Mouse (Mus musculus) common myeloid progenitor, adult 5-6 weeks (primary cell): ENCODE measurements at regions not wholly inside any gene's neighbourhood (a gene's known extent, or its start where the extent isn't known, plus 50 kb on each side); places are given as distances from the start of the nearest gene placed in this dataset.

Experiments
- ATAC-seq: replicated peaks from 2 replicates; pipeline ENCODE4 v1.8.0; 2016; ENCODE audit warnings: low read depth, mild to moderate bottlenecking, moderate TSS enrichment, inconsistent platforms; ENCODE audit not compliant: poor library complexity, severe bottlenecking

DNA sequence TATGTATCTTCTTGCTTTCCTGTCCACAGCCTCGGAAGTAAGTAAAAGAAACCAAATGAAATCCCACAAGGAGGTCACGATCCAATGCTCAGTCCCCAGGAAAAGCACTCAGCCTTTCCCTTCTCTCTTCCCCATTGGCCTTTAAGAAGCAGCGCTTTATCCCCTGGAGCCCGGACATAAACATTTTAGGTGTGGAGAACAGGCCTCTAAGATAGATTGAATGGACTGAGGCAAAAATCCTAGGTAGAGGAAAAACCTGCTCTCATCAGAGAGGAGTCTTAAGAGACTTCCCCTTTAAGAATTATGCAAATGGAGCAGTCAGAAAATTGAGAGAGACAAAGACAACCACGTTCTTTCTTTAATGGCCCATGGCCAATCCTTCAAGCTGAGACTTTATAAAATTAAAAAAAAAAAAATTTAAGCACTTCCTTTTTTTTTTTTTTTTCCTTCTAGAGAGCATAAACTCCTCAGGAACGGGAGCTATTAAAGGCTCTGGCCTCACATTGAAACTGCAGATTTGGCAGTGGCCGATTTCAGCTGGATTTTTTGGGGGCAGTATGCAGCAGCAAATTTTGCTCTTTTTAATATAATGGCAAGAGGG lies 1020.5 kb downstream of the 9330182O14Rik start:
- peak; percentile 64 for ATAC-seq

DNA sequence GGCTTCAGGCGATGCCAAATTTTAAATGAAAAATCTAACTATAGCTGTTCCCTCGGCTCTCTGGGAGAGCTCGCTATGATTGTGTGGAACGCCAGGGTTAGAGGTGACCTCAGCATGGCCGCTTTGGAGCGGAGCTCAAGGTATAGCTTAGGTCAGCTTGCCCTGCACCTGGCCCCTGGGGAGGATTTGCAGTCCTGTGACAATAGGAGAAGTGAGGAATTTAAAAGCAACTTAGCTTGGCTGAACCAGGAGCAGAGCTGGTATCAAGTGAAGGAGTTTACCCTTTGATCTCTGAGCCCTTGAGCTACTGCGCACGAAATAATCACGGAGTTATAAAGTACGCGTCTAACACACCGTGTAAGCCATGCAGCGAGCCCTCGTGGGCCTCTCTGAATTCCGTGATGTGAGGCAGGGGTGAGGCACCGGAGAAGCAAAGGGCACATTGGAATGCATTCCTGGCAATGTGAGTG lies 1021.0 kb downstream of the 9330182O14Rik start:
- ATAC-seq: peak; percentile 60

DNA sequence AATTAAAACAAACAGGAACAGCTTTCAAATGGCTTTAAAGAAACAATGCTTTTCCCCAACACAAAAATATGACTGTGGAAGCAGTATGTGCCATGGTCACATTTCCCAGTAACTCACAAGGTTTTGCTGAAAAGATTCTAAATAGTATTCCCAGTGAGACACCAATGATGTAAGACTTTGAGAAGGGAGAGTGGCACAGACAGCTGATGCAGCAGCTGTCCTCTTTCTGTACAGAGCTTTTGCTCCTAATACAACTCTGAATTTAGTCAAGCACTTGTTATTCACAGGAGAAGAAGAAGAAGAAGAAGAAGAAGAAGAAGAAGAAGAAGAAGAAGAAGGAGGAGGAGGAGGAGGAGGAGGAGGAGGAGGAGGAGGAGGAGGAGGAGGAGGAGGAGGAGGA lies 1023.6 kb downstream of the 9330182O14Rik start:
- no peak for ATAC-seq

DNA sequence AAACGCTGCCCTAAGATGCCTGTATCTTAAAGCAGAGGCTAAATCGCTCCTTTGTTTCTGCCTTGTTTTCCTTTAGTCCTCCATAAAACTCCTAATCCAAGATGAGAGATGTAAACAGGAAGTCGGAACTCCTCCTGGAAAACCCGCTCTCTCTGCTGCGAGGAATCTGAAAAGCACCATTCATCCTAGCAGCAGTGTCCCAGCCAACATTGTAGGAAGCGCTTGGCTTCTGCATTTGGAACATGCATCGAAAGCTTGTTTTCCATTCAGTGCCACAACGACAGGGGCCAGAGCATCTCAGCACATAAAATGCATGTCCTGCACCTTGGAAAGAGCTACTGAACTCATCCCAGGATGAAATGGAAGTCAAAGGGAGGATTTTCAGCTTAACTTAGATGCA lies 1028.1 kb downstream of the 9330182O14Rik start:
- ATAC-seq: no peak

DNA sequence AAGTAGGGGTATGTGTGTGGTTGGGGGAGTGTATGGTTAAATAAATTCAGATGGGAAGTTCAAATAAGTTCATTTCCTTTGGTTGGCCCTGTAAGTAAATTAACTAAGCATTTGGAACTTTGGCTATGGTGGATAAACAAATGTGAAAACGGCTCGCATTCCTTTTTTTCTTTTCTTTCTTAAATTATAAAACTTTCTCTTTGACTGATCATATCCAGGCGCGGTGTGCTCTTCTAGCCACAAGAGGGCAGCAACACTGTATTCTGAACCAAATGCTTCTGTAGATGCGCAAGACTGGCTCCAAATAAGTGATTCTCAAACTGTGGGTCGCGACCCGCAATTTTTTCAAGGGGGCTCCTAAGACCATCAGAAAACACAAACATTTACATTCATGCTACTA lies 1028.6 kb downstream of the 9330182O14Rik start:
- ATAC-seq: peak; percentile 83

DNA sequence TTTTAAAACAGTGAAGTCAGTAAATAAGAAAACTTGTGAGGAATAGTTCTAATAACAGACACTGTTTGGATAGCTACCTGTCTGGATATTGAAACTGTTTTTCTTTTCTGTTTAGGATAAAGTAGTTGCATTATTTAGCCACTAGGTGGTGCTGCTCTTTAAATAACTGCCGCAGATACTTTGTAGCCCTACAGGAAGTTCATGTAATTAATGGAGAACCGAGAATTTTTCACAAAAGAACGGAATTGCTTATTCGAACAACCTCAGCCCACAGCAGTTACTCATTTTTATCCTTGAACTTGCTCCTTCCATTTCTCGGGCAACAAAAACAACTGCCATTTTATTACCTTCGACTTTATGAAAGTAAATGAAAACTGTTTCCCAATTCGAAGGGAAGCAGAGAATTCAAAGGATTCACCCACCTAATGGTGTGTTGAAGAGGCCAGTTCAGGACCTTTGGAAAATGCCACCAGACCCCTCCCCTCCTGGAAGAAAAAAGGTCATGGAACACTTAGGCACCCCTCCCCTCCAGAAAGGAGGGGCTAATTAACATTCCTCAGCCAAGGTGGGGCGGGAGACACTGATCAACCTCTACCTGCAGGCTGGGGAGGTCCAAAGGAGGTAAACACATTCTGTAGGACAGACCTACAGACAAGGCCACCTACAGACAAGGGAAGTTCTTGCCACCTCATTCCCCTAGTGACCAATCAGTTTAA lies 1029.6 kb downstream of the 9330182O14Rik start:
- ATAC-seq: peak; percentile 92

DNA sequence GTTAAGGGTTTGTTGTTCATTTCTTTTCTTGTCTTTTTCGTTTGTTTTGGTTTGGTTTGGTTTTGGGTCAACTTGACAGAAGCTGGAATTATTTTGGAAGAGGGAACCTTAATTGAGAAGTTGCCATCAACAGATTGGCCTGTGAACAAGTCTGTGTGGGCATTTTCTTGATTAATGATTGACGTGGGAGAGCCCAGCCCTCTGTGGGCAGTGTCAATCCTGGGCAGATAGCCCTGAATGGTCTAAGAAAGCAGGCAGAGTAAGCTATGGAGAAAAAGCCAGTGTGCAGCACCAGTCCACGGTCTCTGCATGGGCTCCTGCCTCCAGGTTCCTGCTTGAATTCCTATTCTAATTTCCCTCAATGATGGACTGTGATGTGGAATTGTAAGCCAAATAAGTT lies 1031.4 kb downstream of the 9330182O14Rik start:
- ATAC-seq: no peak

DNA sequence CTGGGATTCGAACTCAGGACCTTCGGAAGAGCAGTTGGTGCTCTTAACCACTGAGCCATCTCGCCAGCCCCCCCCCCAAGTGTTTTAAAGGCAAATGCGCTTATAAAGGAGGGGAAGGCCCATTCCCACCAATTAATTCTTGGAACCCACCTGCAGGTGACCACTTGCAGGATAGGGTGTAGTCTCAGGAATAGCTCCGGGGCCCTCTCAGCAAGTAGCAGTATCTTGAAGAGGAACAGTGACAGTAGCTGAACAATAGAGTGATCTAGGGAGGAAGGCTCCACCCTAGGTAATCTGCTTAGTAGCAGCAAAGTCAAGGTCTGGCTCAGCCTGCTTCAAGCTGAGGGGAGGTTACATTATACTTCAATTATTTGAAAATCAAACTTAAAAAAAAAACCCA lies 1056.6 kb downstream of the 9330182O14Rik start:
- no peak for ATAC-seq

DNA sequence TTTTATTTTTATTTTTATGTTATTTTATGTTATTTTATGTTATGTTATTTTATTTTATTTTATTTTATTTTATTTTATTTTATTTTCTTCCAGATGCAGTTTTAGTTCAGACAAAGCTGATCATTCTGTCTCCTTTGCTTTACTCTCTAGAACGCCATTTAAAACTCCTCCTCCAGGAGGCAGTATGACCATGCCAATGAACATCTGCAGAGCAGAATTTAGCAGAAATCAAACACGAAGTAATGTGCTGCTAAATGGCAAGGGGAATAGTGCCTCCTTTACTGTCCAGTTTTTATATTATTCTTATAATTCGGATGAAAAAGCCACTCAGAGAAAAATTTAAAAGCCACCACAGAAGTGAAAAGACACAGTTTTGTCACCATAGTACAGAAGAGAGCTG lies 1059.1 kb downstream of the 9330182O14Rik start:
- ATAC-seq: 0 out of 2 replicates have a peak, but pooled peaks have one; percentile 36

DNA sequence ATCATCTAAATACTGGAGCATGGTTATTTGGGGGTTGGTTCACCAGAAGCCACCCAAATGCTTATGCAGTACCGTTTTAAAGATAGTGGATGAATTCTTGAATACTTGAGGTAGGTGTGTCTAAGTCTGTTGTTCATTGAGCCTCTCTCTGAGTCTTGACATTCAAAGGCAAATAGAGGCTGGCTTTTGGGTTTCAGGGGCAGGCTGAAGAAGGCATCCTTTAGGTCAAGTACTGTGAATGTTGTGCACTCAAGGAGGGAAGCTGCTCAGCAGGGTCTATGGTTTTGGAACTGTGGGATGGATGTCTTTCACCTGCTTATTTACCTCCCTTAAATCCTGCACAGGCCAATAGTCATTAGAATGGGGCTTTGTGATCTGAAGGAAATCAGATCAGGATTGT lies 1089.6 kb downstream of the 9330182O14Rik start:
- ATAC-seq: no peak

DNA sequence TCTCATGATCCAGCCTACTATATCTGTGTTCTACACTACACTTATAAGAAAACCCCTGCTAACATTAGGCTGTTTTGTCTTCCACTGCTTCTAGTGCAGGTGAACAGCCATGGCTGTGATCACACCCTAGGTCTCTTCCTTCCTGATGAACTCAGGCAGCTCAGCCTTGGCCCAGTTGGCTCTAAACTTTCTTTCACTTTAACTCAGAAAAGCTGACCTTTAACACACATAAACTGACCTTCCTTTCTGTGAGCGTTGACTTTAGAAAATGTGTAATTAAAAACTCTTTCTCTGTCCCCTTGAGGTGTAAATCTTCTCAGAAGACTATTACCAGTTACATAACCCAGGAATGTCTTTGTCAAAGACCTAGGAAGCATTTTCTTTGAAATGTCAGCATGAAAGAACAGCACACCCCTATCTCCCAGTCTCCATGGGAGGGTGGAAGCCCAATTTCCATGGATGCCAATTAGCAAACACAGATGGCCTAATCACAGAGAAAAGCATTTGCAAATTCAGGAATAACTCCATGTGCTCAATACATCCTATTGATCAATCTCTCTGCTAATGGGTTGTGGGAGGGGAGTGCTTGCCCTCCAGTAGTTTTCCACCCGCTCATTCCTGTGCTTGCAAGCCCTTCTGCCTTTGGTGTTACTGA lies 1098.4 kb downstream of the 9330182O14Rik start:
- ATAC-seq: no peak
